Mouse (Mus musculus) duodenum, adult 2 months (tissue): ENCODE data around the gene Metap1d. TPM values are rescaled to one million over a fixed set of nuclear protein-coding genes. Genes with fewer than 3 reads are reported as not detected.

Experiments
- polyA plus RNA-seq: library from polyadenylated mRNA; depleted of rRNA; stranded (reverse); fragments of >200 nt; gene quantifications from 2 replicates; pipeline ENCODE4 v1.2.3, GENCODE M21; 2012; ENCODE audit warnings: low replicate concordance; rRNA removed

Gene Metap1d
- 3.4 and 3.6 TPM in 2 replicates for polyA plus RNA-seq

DNA sequence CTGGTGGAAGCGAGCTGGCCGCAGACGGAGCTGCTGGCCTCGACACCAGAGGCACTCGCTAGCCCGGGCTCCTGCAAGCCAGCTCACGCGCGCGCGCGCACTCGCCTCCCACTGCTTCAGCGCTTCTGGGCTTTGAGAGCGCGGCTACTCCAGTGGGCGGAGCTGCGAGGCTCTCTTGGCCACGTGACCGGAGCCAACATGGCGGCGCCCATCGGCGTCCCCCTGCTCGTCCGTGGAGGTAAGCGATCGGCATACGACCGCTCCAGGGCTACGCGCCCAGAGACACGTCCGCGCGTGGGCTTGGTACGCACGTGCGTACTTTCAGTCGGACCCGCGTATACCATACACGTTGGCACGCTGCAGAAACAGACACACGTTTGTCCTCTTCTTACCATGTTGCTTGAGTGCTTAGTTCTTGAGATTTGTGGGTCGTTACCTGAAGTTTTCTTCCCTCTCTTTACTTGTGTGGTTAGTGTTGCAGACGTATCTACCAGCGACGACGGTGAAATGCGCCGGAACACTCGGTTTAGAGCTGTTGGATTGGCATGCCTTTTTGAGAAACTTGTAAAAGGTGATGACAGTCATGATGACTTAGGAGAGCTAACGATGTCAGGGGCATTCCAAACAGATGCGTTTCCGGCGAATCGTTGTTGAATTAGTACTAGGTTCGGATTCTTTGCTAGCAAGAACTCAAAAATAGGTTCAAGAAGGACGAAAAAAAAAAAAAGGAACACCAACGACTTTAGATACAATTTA is at the start of gene Metap1d:
TSS of gene Metap1d (plus strand) at position 116 of the 756 bp plus-strand sequence.

DNA sequence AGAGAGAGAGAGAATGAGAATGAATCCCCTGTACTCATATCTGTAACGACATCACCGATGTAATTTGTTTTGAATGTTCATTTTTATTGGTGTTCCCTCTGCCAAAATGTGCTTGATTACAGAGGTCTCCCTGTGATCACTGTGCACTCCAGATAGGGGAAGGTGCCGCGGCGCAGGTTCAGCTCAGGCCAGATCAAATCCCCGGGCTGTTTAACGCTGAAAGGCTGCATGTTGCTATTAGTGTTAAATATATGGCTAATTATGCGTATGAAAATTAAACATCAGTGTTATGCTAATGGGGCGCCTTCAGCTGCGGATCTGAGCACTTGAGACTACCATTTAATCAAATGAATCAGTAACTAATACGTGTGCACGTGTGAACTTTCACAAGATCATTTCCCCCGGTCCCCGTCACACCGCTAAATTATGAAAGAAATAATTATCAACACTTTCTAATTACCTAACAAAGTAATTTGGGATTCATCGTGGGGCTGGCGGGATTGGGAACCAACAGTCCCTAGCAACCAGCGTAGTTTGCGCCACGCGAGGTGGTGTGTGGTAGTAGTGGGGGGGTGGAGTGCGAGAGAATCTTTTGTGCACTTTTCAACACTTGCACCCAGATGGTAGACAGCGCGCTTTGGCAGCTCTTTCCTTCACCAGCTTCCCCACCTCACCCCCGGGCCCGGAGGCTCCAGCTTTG is 75.1 kb downstream of the Metap1d start, which contains the start of gene Dlx1:
TSS of gene Dlx1 (plus strand) at position 100 of the 700 bp plus-strand sequence.

DNA sequence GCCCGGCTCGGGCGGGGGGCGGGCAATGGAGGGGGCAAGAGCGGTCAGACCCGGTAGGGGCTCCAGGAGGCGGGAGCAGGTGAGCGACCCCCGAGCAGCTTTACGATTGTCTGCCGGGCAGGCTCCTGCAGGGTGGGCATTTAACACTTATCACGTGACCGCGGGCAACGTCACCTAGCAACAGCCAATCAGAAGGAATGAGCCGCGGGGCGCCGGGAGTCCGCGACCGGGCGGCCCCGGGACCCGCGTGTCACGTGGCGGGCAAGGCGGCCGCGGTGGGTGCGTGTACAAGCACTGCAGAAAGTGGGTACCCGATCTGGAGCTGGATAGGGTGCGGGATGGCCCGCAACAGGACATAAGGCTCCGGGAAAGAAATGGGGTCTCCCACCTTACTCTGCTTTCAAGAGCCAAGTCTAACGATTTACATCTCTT is 93.6 kb downstream of the Metap1d start, which contains the start of gene Dlx2:
TSS of gene Dlx2 (minus strand) at position 115 of the 432 bp plus-strand sequence.

Other genes with a start within 250 kb of the Metap1d start
- 3.9 TPM in 2 replicates for gene Dync1i2, start 241.6 kb upstream of the Metap1d start, polyA plus RNA-seq
- 9.8 and 12.2 TPM in 2 replicates for gene Slc25a12, start 85.5 kb upstream of the Metap1d start, polyA plus RNA-seq
- 0.36 and 0.50 TPM in 2 replicates for gene Hat1, start 64.3 kb upstream of the Metap1d start, polyA plus RNA-seq
- gene Dlx1, start 74.8 kb downstream of the Metap1d start, polyA plus RNA-seq: 0.24 and 0.74 TPM in 2 replicates
- 0.58 TPM in 2 replicates for gene Dlx2, start 93.5 kb downstream of the Metap1d start, polyA plus RNA-seq